Mouse (Mus musculus) fat pad, adult 2 months (tissue): ENCODE measurements around the gene Serpinc1.

ENCODE experiments used
- DNase-seq: peaks from one replicate; pipeline ENCODE4 v3.0.0-alpha.2; 2011; ENCODE audit warnings: low read depth, low spot score; ENCODE audit errors: extremely low read depth

Gene Serpinc1

DNA sequence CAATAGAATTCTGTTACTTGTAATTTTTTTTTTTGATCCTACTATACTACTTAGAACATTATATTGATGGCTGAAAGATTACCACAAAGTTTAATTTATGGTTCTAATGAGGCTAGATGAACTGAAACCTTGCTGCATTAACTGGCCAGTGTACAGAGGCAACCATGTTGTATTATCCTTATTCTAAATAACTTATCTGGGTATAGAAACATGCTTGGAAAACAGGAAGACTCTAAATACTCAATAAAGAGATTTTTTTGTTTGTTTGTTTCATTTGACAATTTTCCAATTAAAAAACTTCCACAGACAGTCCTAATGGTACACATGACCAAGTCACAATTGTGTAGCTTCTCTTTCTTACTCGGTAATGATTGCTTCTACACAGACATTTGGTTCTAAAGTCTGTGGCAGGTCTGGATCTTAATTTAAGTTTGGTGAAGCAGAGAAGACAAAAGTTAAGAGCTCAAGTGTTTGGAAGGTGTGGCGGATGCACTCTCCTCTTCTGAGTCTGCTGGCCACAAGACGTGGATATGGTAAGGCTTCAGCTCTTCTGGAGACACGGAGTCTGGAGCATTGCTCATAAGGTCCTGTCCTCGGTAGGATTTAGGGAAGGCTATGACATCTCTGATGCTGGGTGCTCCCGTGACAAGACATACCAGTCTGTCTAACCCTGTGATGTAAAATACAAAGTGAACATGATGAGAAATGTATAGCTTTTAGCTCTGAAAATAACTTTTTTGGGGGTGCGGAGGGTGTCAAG is 63.1 kb downstream of the Serpinc1 start:
- DNase-seq = no peak

GRCm38 (mm10) chr1:161046972-161047371 is 68.6 kb downstream of the Serpinc1 start:
- DNase-seq = no peak
